Mouse (Mus musculus): ENCODE results near the gene Lpp.

GRCm38 (mm10) chr16:24347582-24348411, 45.5 kb upstream of the Lpp start:
- TF ChIP-seq CTCF (IDR thresholded peaks at IDR 0.05; ENCODE audit: low read depth): no peak
- no peak for TF ChIP-seq EP300 (IDR thresholded peaks at IDR 0.05; ENCODE audit: low read depth)

All from liver, postnatal 0 days (tissue).